Mouse (Mus musculus) midbrain, embryonic 15.5 days (tissue): ENCODE measurements at regions not wholly inside any gene's neighbourhood (a gene's known extent, or its start where the extent isn't known, plus 50 kb on each side); places are given as distances from the start of the nearest gene placed in this dataset.

ENCODE experiments used
- ATAC-seq: fragments of 200-750 bp; cut with Nextera tagmentation; replicated peaks from 2 replicates; pipeline ENCODE4 v1.8.0; 2017; ENCODE audit warnings: moderate TSS enrichment
- H3K27ac ChIP-seq: fragments of 300-500 bp; sonication (generic); 2 replicates; pipeline ENCODE4 v1.5.1; 2015; ENCODE audit warnings: mild to moderate bottlenecking, inconsistent platforms
- H3K27me3 ChIP-seq: fragments of 300-500 bp; sonication (generic); replicated peaks from 2 replicates; pipeline ENCODE4 v1.6.1; 2015; ENCODE audit warnings: inconsistent platforms
- H3K36me3 ChIP-seq: fragments of 300-500 bp; sonication (generic); replicated peaks from 2 replicates; pipeline ENCODE4 v1.6.1; 2015; ENCODE audit warnings: inconsistent platforms
- H3K4me1 ChIP-seq: fragments of 300-500 bp; sonication (generic); 2 replicates; pipeline ENCODE4 v1.6.1; 2015; ENCODE audit warnings: inconsistent platforms
- H3K4me2 ChIP-seq: fragments of 300-500 bp; sonication (generic); 2 replicates; pipeline ENCODE4 v1.6.1; 2015; ENCODE audit warnings: inconsistent platforms, mild to moderate bottlenecking, moderate library complexity
- H3K4me3 ChIP-seq: fragments of 300-500 bp; sonication (generic); 2 replicates; pipeline ENCODE4 v1.5.1; 2015; ENCODE audit warnings: mild to moderate bottlenecking, inconsistent platforms
- H3K9ac ChIP-seq: fragments of 300-500 bp; sonication (generic); 2 replicates; pipeline ENCODE4 v1.6.1; 2015; ENCODE audit warnings: mild to moderate bottlenecking, inconsistent platforms
- H3K9me3 ChIP-seq: fragments of 300-500 bp; sonication (generic); 2 replicates; pipeline ENCODE4 v1.6.1; 2016; ENCODE audit warnings: inconsistent platforms
- WGBS: fragments of 180-500 bp; shearing (Covaris S2); methylation state at CpG from one replicate; pipeline ENCODE4 v1.1.7; 2015; ENCODE audit warnings: mixed read lengths; 5-methylcytosine and 5-hydroxymethylcytosine counted together

DNA sequence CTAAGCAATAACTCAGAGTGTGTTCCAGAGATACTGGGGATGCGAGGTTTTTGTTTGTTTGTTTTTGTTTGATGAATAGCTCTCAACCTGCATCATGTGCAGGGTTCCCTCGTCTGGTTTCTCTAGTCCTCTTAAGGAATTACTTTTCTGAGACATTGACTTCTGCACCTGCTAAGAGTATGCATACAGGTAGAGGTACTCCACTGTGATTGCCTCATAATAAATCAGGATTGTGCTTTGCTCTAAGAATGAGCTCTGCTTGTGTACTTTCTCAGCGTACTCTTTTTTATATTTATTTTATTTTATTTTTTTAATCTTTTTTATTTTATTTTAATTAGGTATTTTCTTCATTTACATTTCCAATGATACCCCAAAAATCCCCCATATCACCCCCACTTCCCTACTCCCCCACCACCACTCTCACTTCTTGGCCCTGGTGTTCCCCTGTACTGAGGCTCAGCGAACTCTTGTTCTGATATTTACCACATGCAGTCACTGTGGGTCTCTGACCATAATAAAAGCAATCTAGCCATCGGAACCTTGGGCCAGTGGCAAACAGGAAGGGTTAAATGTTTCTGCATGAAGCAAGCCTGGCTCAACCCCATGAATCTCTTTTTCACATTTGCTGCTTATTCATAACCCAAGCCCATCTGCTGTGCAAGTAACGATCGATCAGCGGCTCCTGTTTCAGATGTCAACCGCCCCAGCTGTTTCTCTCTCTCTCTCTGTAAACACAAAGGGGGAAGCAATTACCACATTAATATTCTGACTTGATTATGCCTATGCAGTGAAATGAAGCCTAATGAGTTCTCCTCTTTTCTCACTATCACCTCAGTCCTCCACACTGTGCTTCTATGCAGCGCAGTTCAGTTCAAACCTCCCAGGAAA is 693.8 kb downstream of the Inhba start:
- H3K9ac ChIP-seq = no peak overlapping the region
- H3K4me1 ChIP-seq = no peaks in the 10 kb centered on the region
- no peaks in the 10 kb centered on the region for H3K9me3 ChIP-seq
- 60% methylated on average over 10 of the region's 10 CpGs for WGBS
- H3K4me2 ChIP-seq = no peak overlapping the region
- H3K27ac ChIP-seq = no peak overlapping the region
- H3K27me3 ChIP-seq = no peaks in the 10 kb centered on the region
- no peaks in the 10 kb centered on the region for H3K36me3 ChIP-seq
- ATAC-seq = peak; percentile 75
- H3K4me3 ChIP-seq = no peak overlapping the region

- no peak overlapping the region for H3K4me3 ChIP-seq
- no peak for ATAC-seq
- H3K4me1 ChIP-seq = no peaks in the 10 kb centered on the region
- no peak overlapping the region for H3K9ac ChIP-seq
- no peak overlapping the region for H3K4me2 ChIP-seq
- no peaks in the 10 kb centered on the region for H3K36me3 ChIP-seq
- 39% methylated on average over 1 of the region's 1 CpGs for WGBS
- H3K27ac ChIP-seq = no peak overlapping the region
- H3K27me3 ChIP-seq = no peaks in the 10 kb centered on the region
- H3K9me3 ChIP-seq = no peaks in the 10 kb centered on the region
Measured at GRCm38 (mm10) chr13:16706105-16706442, 694.4 kb downstream of the Inhba start.

GRCm38 (mm10) chr13:16715296-16715960 is 703.8 kb downstream of the Inhba start:
- Histone ChIP-seq H3K27ac (no peak overlapping the region), H3K4me1 (no peaks in the 10 kb centered on the region), H3K4me2 (no peak overlapping the region), H3K27me3 (no peaks in the 10 kb centered on the region), H3K36me3 (no peaks in the 10 kb centered on the region), H3K4me3 (no peak overlapping the region), H3K9me3 (no peaks in the 10 kb centered on the region), H3K9ac (no peak overlapping the region)
- no peak for ATAC-seq
- 83% methylated on average over 5 of the region's 5 CpGs for WGBS

DNA sequence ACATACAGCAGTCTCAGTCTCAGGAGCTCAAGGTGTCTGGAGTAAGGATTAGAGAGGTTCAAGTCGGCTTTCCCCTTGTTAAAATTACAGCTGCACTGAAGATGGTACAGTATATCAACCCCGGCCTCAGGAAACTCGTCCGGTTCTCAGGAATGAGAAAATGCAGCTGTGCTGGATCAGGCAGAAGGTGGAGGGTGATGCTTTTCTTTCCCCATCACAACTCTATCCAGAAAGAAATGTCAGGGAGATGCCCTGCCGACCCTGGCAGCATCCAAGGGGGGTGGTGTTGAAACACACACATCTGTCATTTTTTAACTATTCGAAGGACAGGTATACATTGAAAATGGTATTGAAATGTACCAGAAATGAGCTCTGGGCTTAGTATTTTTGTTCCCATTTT is 704.7 kb downstream of the Inhba start:
- Histone ChIP-seq H3K36me3 (no peaks in the 10 kb centered on the region), H3K27me3 (no peaks in the 10 kb centered on the region), H3K4me3 (no peak overlapping the region), H3K4me2 (no peak overlapping the region), H3K27ac (no peak overlapping the region), H3K9me3 (no peaks in the 10 kb centered on the region), H3K4me1 (no peaks in the 10 kb centered on the region), H3K9ac (no peak overlapping the region)
- WGBS = 58% methylated on average over 6 of the region's 6 CpGs
- no peak for ATAC-seq

DNA sequence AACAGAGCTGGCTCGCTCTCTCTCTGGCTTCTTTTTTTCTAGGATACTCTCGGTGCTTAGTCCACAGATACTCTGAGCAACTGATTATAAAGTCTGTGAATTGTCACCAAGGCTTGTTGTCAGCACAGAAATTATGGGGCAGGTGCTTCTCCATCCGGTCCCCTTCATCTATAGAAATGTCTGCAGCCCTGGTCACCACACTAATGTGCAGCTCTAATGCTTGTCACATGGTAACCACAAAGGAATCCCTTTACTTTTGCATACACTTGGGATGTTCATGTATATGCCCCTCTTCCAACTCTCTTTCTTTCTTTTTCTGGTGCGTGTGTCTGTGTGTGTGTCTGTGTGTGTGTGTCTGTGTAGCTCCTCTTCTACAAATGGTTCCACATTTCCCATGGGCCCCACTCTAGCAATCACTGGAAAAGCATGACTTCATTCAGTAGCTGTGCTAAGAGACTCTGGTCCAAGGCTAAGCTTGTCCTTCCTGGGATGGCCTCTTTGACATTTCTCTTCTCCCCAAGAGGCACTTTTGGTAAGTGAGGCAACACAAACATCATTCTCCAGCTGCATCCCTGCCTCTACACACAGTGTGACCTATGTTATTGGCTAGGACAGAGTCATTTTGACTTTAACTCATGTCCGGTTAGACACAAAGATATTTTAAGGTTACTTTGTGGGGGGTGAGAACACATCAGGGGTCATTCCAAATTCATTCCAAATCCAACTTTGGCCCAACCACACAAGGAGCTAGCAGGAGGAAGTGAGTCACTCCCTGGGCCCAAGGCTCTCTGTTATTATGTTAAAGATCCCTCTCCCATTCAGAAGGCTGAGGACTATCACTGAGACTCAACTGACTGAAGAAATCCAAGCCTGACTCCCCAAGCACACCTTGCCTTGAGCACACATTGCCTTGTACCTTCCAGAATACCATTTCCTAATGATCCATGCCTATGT is 705.4 kb downstream of the Inhba start:
- H3K9ac ChIP-seq = no peak overlapping the region
- H3K9me3 ChIP-seq = no peaks in the 10 kb centered on the region
- H3K27ac ChIP-seq = no peak overlapping the region
- H3K27me3 ChIP-seq = no peaks in the 10 kb centered on the region
- no peak overlapping the region for H3K4me3 ChIP-seq
- WGBS = 74% methylated on average over 5 of the region's 5 CpGs
- H3K4me2 ChIP-seq = no peak overlapping the region
- no peak for ATAC-seq
- H3K36me3 ChIP-seq = no peaks in the 10 kb centered on the region
- H3K4me1 ChIP-seq = no peaks in the 10 kb centered on the region

- Histone ChIP-seq H3K27ac (no peak overlapping the region), H3K9me3 (no peaks in the 10 kb centered on the region), H3K4me2 (no peak overlapping the region), H3K4me1 (no peaks in the 10 kb centered on the region), H3K36me3 (no peaks in the 10 kb centered on the region), H3K27me3 (no peaks in the 10 kb centered on the region), H3K4me3 (no peak overlapping the region), H3K9ac (no peak overlapping the region)
- WGBS = 97% methylated on average over 2 of the region's 2 CpGs
- no peak for ATAC-seq
Measured at GRCm38 (mm10) chr13:16720090-16720489, 708.4 kb downstream of the Inhba start.

- Histone ChIP-seq H3K9me3 (no peaks in the 10 kb centered on the region), H3K9ac (no peak overlapping the region), H3K4me2 (no peak overlapping the region), H3K27me3 (no peaks in the 10 kb centered on the region), H3K4me3 (no peak overlapping the region), H3K27ac (no peak overlapping the region), H3K36me3 (no peaks in the 10 kb centered on the region), H3K4me1 (no peaks in the 10 kb centered on the region)
- ATAC-seq = no peak
- 82% methylated on average over 5 of the region's 5 CpGs for WGBS
Measured at GRCm38 (mm10) chr13:16725350-16725749, 713.7 kb downstream of the Inhba start.

- Histone ChIP-seq H3K9ac (no peak overlapping the region), H3K36me3 (no peaks in the 10 kb centered on the region), H3K4me1 (no peaks in the 10 kb centered on the region), H3K4me3 (no peak overlapping the region), H3K27me3 (no peaks in the 10 kb centered on the region), H3K4me2 (no peak overlapping the region), H3K27ac (no peak overlapping the region), H3K9me3 (no peaks in the 10 kb centered on the region)
- ATAC-seq = no peak
- 85% methylated on average over 1 of the region's 1 CpGs for WGBS
Measured at GRCm38 (mm10) chr13:16738313-16738712, 726.7 kb downstream of the Inhba start.

GRCm38 (mm10) chr13:16739563-16739962 is 727.9 kb downstream of the Inhba start:
- no peak for ATAC-seq

GRCm38 (mm10) chr13:16744237-16744636 is 732.6 kb downstream of the Inhba start:
- 97% methylated on average over 1 of the region's 1 CpGs for WGBS
- no peak for ATAC-seq

More at GRCm38 (mm10) chr13:16739563-16739962, 727.9 kb downstream of the Inhba start:
- no peak overlapping the region for H3K9ac ChIP-seq
- H3K4me3 ChIP-seq = no peak overlapping the region
- H3K27ac ChIP-seq = no peak overlapping the region
- no peaks in the 10 kb centered on the region for H3K4me1 ChIP-seq
- 91% methylated on average over 3 of the region's 3 CpGs for WGBS
- H3K4me2 ChIP-seq = no peak overlapping the region
- H3K27me3 ChIP-seq = no peaks in the 10 kb centered on the region
- H3K9me3 ChIP-seq = no peaks in the 10 kb centered on the region
- H3K36me3 ChIP-seq = no peaks in the 10 kb centered on the region

GRCm38 (mm10) chr13:16745644-16746043 is 734.0 kb downstream of the Inhba start:
- Histone ChIP-seq H3K9ac (no peak overlapping the region), H3K4me3 (no peak overlapping the region), H3K27ac (no peak overlapping the region), H3K4me1 (no peaks in the 10 kb centered on the region), H3K4me2 (no peak overlapping the region), H3K9me3 (no peaks in the 10 kb centered on the region), H3K36me3 (no peaks in the 10 kb centered on the region), H3K27me3 (no peaks in the 10 kb centered on the region)
- ATAC-seq = no peak
- 90% methylated on average over 1 of the region's 1 CpGs for WGBS

More at GRCm38 (mm10) chr13:16744237-16744636, 732.6 kb downstream of the Inhba start:
- H3K4me1 ChIP-seq = no peaks in the 10 kb centered on the region
- H3K4me3 ChIP-seq = no peak overlapping the region
- H3K9ac ChIP-seq = no peak overlapping the region
- H3K27ac ChIP-seq = no peak overlapping the region
- no peak overlapping the region for H3K4me2 ChIP-seq
- no peaks in the 10 kb centered on the region for H3K9me3 ChIP-seq
- H3K36me3 ChIP-seq = no peaks in the 10 kb centered on the region
- no peaks in the 10 kb centered on the region for H3K27me3 ChIP-seq

DNA sequence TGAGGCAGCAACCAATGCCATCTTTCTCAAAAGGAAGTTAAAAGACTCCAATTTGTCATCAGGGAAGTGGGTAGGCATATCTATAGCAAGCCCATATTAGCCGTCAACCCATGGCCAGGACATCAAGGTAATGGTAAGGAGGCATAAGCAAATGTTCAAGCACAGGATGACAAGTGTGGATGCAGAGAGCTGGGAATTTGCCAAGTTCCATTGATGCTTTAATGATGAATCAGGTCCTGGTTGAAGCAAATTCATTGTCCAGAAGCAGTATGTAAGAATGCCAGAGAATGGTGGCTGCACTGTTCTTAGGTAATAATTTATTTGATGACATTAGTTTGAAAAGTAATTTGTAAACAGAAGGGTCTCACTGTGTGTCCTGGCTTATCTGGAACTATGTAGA is 734.8 kb downstream of the Inhba start:
- Histone ChIP-seq H3K9ac (no peak overlapping the region), H3K9me3 (no peaks in the 10 kb centered on the region), H3K27ac (no peak overlapping the region), H3K4me3 (no peak overlapping the region), H3K27me3 (no peaks in the 10 kb centered on the region), H3K4me1 (no peaks in the 10 kb centered on the region), H3K36me3 (no peaks in the 10 kb centered on the region), H3K4me2 (no peak overlapping the region)
- WGBS = 90% methylated on average over 1 of the region's 1 CpGs
- no peak for ATAC-seq
